Mouse (Mus musculus) erythroblast, embryonic 14.5 days (primary cell): ENCODE results near the gene Car15. TPM values are rescaled to one million over a fixed set of nuclear protein-coding genes. Genes with fewer than 3 reads are reported as not detected.

Experiments used
- H3K27me3 ChIP-seq: 2 replicates; pipeline ENCODE4 v1.6.1; 2012; ENCODE audit warnings: inconsistent platforms; ENCODE audit not compliant: control insufficient read depth
- H3K36me3 ChIP-seq: 2 replicates; pipeline ENCODE4 v1.6.1; 2012; ENCODE audit warnings: mild to moderate bottlenecking, inconsistent platforms; ENCODE audit not compliant: control insufficient read depth
- H3K4me1 ChIP-seq: 2 replicates; pipeline ENCODE4 v1.6.1; 2012; ENCODE audit warnings: inconsistent platforms; ENCODE audit not compliant: control insufficient read depth
- H3K4me3 ChIP-seq: replicated peaks from 2 replicates; pipeline ENCODE3; 2012; ENCODE audit warnings: moderate library complexity, mild to moderate bottlenecking, inconsistent platforms
- H3K9me3 ChIP-seq: 2 replicates; pipeline ENCODE4 v1.6.1; 2012; ENCODE audit warnings: low read length, inconsistent platforms, mixed read lengths; ENCODE audit not compliant: control insufficient read depth
- GATA1 ChIP-seq: IDR thresholded peaks from 2 replicates; pipeline ENCODE4 v1.6.1; 2012; ENCODE audit warnings: low read length, inconsistent platforms, mixed read lengths
- TAL1 ChIP-seq: IDR thresholded peaks from 3 replicates; pipeline ENCODE4 v1.6.1; 2012; ENCODE audit warnings: low read length, inconsistent platforms, mixed read lengths
- polyA plus RNA-seq: library from polyadenylated mRNA; stranded (reverse); fragments of >175 nt; gene quantifications from 2 replicates; pipeline ENCODE4 v1.2.3, GENCODE M21; 2012

Gene Car15
- polyA plus RNA-seq, 1 experiment, result 0.44 TPM

GRCm38 (mm10) chr16:17835481-17835880 is 2.7 kb downstream of the Car15 start:
- peaks cover 6% of the 10 kb centered on the region for H3K36me3 ChIP-seq
- peaks cover 3% of the 10 kb centered on the region; the same call in 1 of the 2 replicates for H3K9me3 ChIP-seq
- TF ChIP-seq TAL1 (no peak), GATA1 (no peak)
- H3K4me1 ChIP-seq, result peaks cover 8% of the 10 kb centered on the region
- H3K27me3 ChIP-seq, result peaks cover 74% of the 10 kb centered on the region
- H3K4me3 ChIP-seq, result no peak overlapping the region

- Histone ChIP-seq H3K36me3 (no peaks in the 10 kb centered on the region), H3K9me3 (peaks cover 3% of the 10 kb centered on the region; the same call in 1 of the 2 replicates), H3K4me1 (peaks cover 8% of the 10 kb centered on the region), H3K4me3 (no peak overlapping the region), H3K27me3 (peaks cover 83% of the 10 kb centered on the region)
- TF ChIP-seq GATA1 (no peak), TAL1 (no peak)
Measured at GRCm38 (mm10) chr16:17834543-17834942, 3.6 kb downstream of the Car15 start.

GRCm38 (mm10) chr16:17833681-17834399 is 4.3 kb downstream of the Car15 start:
- peaks cover 88% of the 10 kb centered on the region for H3K27me3 ChIP-seq
- TF ChIP-seq GATA1 (no peak), TAL1 (no peak)
- no peak overlapping the region for H3K4me3 ChIP-seq

GRCm38 (mm10) chr16:17833321-17833680 is 4.9 kb downstream of the Car15 start:
- H3K4me1 ChIP-seq, result peaks cover 8% of the 10 kb centered on the region
- TF ChIP-seq GATA1 (no peak), TAL1 (no peak)
- peaks cover 92% of the 10 kb centered on the region for H3K27me3 ChIP-seq
- H3K4me3 ChIP-seq, result no peak overlapping the region
- peaks cover 3% of the 10 kb centered on the region; the same call in 1 of the 2 replicates for H3K9me3 ChIP-seq
- no peaks in the 10 kb centered on the region for H3K36me3 ChIP-seq

More at GRCm38 (mm10) chr16:17833681-17834399, 4.3 kb downstream of the Car15 start:
- Histone ChIP-seq H3K36me3 (no peaks in the 10 kb centered on the region), H3K9me3 (peaks cover 3% of the 10 kb centered on the region; the same call in 1 of the 2 replicates), H3K4me1 (peaks cover 8% of the 10 kb centered on the region)

- TF ChIP-seq TAL1 (no peak), GATA1 (no peak)
- H3K36me3 ChIP-seq, result no peaks in the 10 kb centered on the region
- H3K27me3 ChIP-seq, result peaks cover 95% of the 10 kb centered on the region
- peaks cover 3% of the 10 kb centered on the region; the same call in 1 of the 2 replicates for H3K9me3 ChIP-seq
- H3K4me1 ChIP-seq, result peaks cover 8% of the 10 kb centered on the region
- no peak within 1 kb of the TSS for H3K4me3 ChIP-seq
Measured at GRCm38 (mm10) chr16:17832821-17833220, 5.3 kb downstream of the Car15 start, which contains the start of gene B830017H08Rik. TSS of gene B830017H08Rik (plus strand) at chr16:17833121.

- H3K4me1 ChIP-seq, result peaks cover 8% of the 10 kb centered on the region
- H3K36me3 ChIP-seq, result no peaks in the 10 kb centered on the region
- TF ChIP-seq TAL1 (no peak), GATA1 (no peak)
- H3K27me3 ChIP-seq, result peaks cover 95% of the 10 kb centered on the region
- H3K4me3 ChIP-seq, result no peak overlapping the region
- peaks cover 3% of the 10 kb centered on the region; the same call in 1 of the 2 replicates for H3K9me3 ChIP-seq
Measured at GRCm38 (mm10) chr16:17831781-17832180, 6.4 kb downstream of the Car15 start.

- Histone ChIP-seq H3K27me3 (peaks cover 88% of the 10 kb centered on the region), H3K4me1 (peaks cover 8% of the 10 kb centered on the region), H3K36me3 (no peaks in the 10 kb centered on the region), H3K9me3 (peaks cover 3% of the 10 kb centered on the region; the same call in 1 of the 2 replicates), H3K4me3 (no peak overlapping the region)
- TF ChIP-seq TAL1, result no peak
Measured at GRCm38 (mm10) chr16:17830385-17831178, 7.6 kb downstream of the Car15 start.

GRCm38 (mm10) chr16:17828867-17829266 is 9.3 kb downstream of the Car15 start:
- Histone ChIP-seq H3K4me1 (peaks cover 2% of the 10 kb centered on the region; the same call in 1 of the 2 replicates), H3K36me3 (no peaks in the 10 kb centered on the region), H3K9me3 (no peaks in the 10 kb centered on the region; the same call in 1 of the 2 replicates), H3K27me3 (peaks cover 73% of the 10 kb centered on the region), H3K4me3 (no peak overlapping the region)
- TF ChIP-seq GATA1 (no peak), TAL1 (no peak)

GRCm38 (mm10) chr16:17828229-17828628 is 9.9 kb downstream of the Car15 start:
- Histone ChIP-seq H3K9me3 (no peaks in the 10 kb centered on the region), H3K36me3 (no peaks in the 10 kb centered on the region), H3K27me3 (peaks cover 70% of the 10 kb centered on the region), H3K4me1 (no peaks in the 10 kb centered on the region), H3K4me3 (no peak overlapping the region)
- TF ChIP-seq GATA1 (no peak), TAL1 (no peak)
